27 mouse cellular contexts compared by ENCODE assay signal in genomic region chr7:137272252-137272651, GRCm38 (mm10). TPM values are rescaled to one million over a fixed set of nuclear protein-coding genes. Genes with fewer than 3 reads are reported as not detected.
A peak's percentile ranks its signal among the peaks of the same experiment; 100 is the strongest.
DNase-seq lines count a peak whose midpoint lies in the region; ATAC-seq and TF ChIP-seq lines count a peak whose summit lies in the region.
"Had no signal": no experiment of that assay in that cellular context is flagged by ENCODE, and none has a peak within 500 bp of the region (broad histone marks: within the 10 kb centered on the region; RNA-seq: fewer than 3 reads in every experiment).

No protein-coding gene starts in this region.

- H3K27me3 ChIP-seq in forebrain, embryonic 14.5 days (replicated peaks; ENCODE audit: control insufficient read depth, insufficient read depth, low read length) = peaks cover 10% of the 10 kb centered on the region
- H3K27me3 ChIP-seq in forebrain, embryonic 11.5 days (ENCODE audit: control insufficient read depth, insufficient read depth, low read length) = peaks cover 2% of the 10 kb centered on the region
- peaks cover 60% of the 10 kb centered on the region for H3K27me3 ChIP-seq in forebrain, postnatal 0 days (ENCODE audit: insufficient read depth, low read length)

- no peak overlapping the region for H3K4me2 ChIP-seq in forebrain, embryonic 14.5 days (ENCODE audit: low read length)
- H3K4me2 ChIP-seq in forebrain, embryonic 11.5 days (ENCODE audit: low read depth, low read length, severe bottlenecking) = no peak overlapping the region
- no peak overlapping the region for H3K4me2 ChIP-seq in forebrain, postnatal 0 days (ENCODE audit: low read depth)
- H3K4me2 ChIP-seq: heart, embryonic 12.5 days; limb, embryonic 13.5 days; liver, embryonic 12.5 days; midbrain, embryonic 11.5 days had no signal

- no peaks in the 10 kb centered on the region for H3K4me1 ChIP-seq in forebrain, embryonic 14.5 days (ENCODE audit: control insufficient read depth, insufficient read depth, low read length)
- H3K4me1 ChIP-seq in forebrain, embryonic 11.5 days (replicated peaks; ENCODE audit: control insufficient read depth, insufficient read depth, low read length) = 0 out of 2 replicates have a peak, but pooled peaks cover 8% of the 10 kb centered on the region
- no peaks in the 10 kb centered on the region for H3K4me1 ChIP-seq in forebrain, postnatal 0 days (ENCODE audit: insufficient read depth)
- H3K4me1 ChIP-seq: liver, embryonic 12.5 days had no signal

- H3K9ac ChIP-seq in forebrain, embryonic 14.5 days (ENCODE audit: low read length) = no peak overlapping the region
- H3K9ac ChIP-seq in forebrain, embryonic 11.5 days (ENCODE audit: low read length) = no peak overlapping the region
- no peak overlapping the region for H3K9ac ChIP-seq in forebrain, postnatal 0 days
- H3K9ac ChIP-seq: heart, embryonic 12.5 days; limb, embryonic 13.5 days; liver, embryonic 12.5 days had no signal

- no peaks in the 10 kb centered on the region for H3K9me3 ChIP-seq in forebrain, embryonic 14.5 days (replicated peaks; ENCODE audit: control insufficient read depth, low read length)
- no peaks in the 10 kb centered on the region for H3K9me3 ChIP-seq in forebrain, embryonic 11.5 days (ENCODE audit: control insufficient read depth, low read length)
- H3K9me3 ChIP-seq in forebrain, postnatal 0 days (ENCODE audit: low read length) = no peaks in the 10 kb centered on the region
- H3K9me3 ChIP-seq: heart, embryonic 12.5 days; limb, embryonic 13.5 days; liver, embryonic 12.5 days had no signal

- ATAC-seq in forebrain, embryonic 14.5 days = peak; percentile 73; the same call in 1 of the 2 replicates
- no peak for ATAC-seq in forebrain, embryonic 11.5 days (replicated peaks; ENCODE audit: low FRiP score)
- ATAC-seq in forebrain, postnatal 0 days = peak; percentile 82
- ATAC-seq in monocyte, adult 5-6 weeks (replicated peaks; ENCODE audit: insufficient number of reproducible peaks, low FRiP score, low TSS enrichment, poor library complexity, severe bottlenecking) = no peak
- ATAC-seq: CD4-positive, CD25-positive, alpha-beta regulatory T cell, adult 4 months; inflammation-experienced regulatory T-cells, adult 6 months; liver, embryonic 12.5 days had no signal

- 48% methylated on average over 10 of the region's 10 CpGs for WGBS in forebrain, embryonic 14.5 days
- 74% methylated on average over 10 of the region's 10 CpGs for WGBS in forebrain, embryonic 11.5 days
- 46% methylated on average over 10 of the region's 10 CpGs for WGBS in forebrain, postnatal 0 days

- intact Hi-C loops in heart, postnatal 14 days (cut with DNase I) = no loop called here

- no peak overlapping the region for H3K27ac ChIP-seq in forebrain, embryonic 14.5 days (ENCODE audit: low read depth, low read length)
- no peak overlapping the region for H3K27ac ChIP-seq in forebrain, embryonic 11.5 days (ENCODE audit: low read depth, low read length)
- H3K27ac ChIP-seq in forebrain, postnatal 0 days (ENCODE audit: low read depth, low read length) = no peak overlapping the region
- H3K27ac ChIP-seq: kidney, postnatal 0 days; limb, embryonic 13.5 days; liver, embryonic 12.5 days had no signal

- no peaks in the 10 kb centered on the region for H3K36me3 ChIP-seq in forebrain, embryonic 14.5 days (ENCODE audit: control insufficient read depth, insufficient read depth, low read length)
- H3K36me3 ChIP-seq in forebrain, embryonic 11.5 days (ENCODE audit: control insufficient read depth, insufficient read depth, low read length) = no peaks in the 10 kb centered on the region
- H3K36me3 ChIP-seq in forebrain, postnatal 0 days (ENCODE audit: insufficient read depth) = no peaks in the 10 kb centered on the region
- H3K36me3 ChIP-seq: heart, embryonic 12.5 days; liver, embryonic 12.5 days had no signal

- TF ChIP-seq CTCF in forebrain, postnatal 0 days (IDR thresholded peaks at IDR 0.05; ENCODE audit: low read depth) = no peak

- peak; percentile 81 for DNase-seq in forebrain, embryonic 14.5 days (ENCODE audit: low spot score)
- no peak for DNase-seq in forebrain, embryonic 11.5 days (ENCODE audit: low spot score)
- peak; percentile 46 for DNase-seq in brain, adult 2 months (ENCODE audit: low read depth, low spot score)
- DNase-seq in forebrain, postnatal 0 days = peak; percentile 88
- peak; percentile 51 for DNase-seq in layer of hippocampus, adult 9-11 months
- DNase-seq in heart, postnatal 14 days = no peak
- DNase-seq in retina, embryonic 14.5 days (ENCODE audit: low spot score) = no peak
- DNase-seq: adrenal gland, postnatal 36 days; cerebellum, adult 2 months; cerebellum, postnatal 25 days; gastrocnemius, postnatal 10 days; heart, adult 11 months; heart, postnatal 10 days; kidney, adult 18-20 months; lung, adult 18-20 months; lung, postnatal 10 days; retina, postnatal 1 day; thymus, adult 18-20 months; thymus, postnatal 36 days had no signal

- no peak overlapping the region for H3K4me3 ChIP-seq in forebrain, embryonic 14.5 days (ENCODE audit: low read depth, low read length)
- H3K4me3 ChIP-seq in forebrain, embryonic 11.5 days (ENCODE audit: low read depth, low read length) = no peak overlapping the region
- H3K4me3 ChIP-seq in forebrain, postnatal 0 days (ENCODE audit: low read depth, low read length) = no peak overlapping the region
- H3K4me3 ChIP-seq: heart, embryonic 12.5 days; limb, embryonic 13.5 days; liver, embryonic 12.5 days had no signal

RNA-seq across cellular contexts. Expression of gene Ebf3, which starts 42.0 kb away (rescaled TPM):
- 0.89 and 1.2 TPM in 2 replicates for polyA plus RNA-seq in forebrain, embryonic 14.5 days (2014; fragmentation: Nextera tagmentation; extraction: Ambion mirVana)
- polyA plus RNA-seq in forebrain, embryonic 11.5 days (2014; fragmentation: Nextera tagmentation; extraction: Ambion mirVana) = 2.9 and 3.6 TPM in 2 replicates
- total RNA-seq in forebrain, postnatal 0 days (2014; rRNA removed) = 5.8 and 14.0 TPM in 2 replicates
- 0.39 and 0.67 TPM in 2 replicates for polyA plus RNA-seq in forebrain, postnatal 0 days (2015; fragmentation: Nextera tagmentation; extraction: Ambion mirVana)
- not detected in 3 replicates for total RNA-seq in monocyte, adult 5-6 weeks (2017)
- total RNA-seq in heart, postnatal 14 days (2021) = 10 to 100 TPM; 13.2 to 15.2 TPM
- polyA plus RNA-seq: CD4-positive, CD25-positive, alpha-beta regulatory T cell, adult 4 months; inflammation-experienced regulatory T-cells, adult 6 months had no signal

Comparison
In these comparisons a context has a peak if more than half of its experiments do, and no peak if none do; other contexts are left out.
1. ATAC-seq: peak in forebrain, embryonic 14.5 days (single experiment) and forebrain, postnatal 0 days (single experiment); none in forebrain, embryonic 11.5 days (single experiment) and monocyte, adult 5-6 weeks (single experiment).
2. DNase-seq: peak in forebrain, embryonic 14.5 days (single experiment), brain, adult 2 months (single experiment), forebrain, postnatal 0 days (single experiment) and layer of hippocampus, adult 9-11 months (single experiment); none in forebrain, embryonic 11.5 days (single experiment), heart, postnatal 14 days (0 of 2) and retina, embryonic 14.5 days (single experiment).